Mouse (Mus musculus) erythroblast, embryonic 14.5 days (primary cell): Measurements from ENCODE around the gene Nup210. TPM values are rescaled to one million over a fixed set of nuclear protein-coding genes. Genes with fewer than 3 reads are reported as not detected.

Experiments
- H3K27me3 ChIP-seq: 2 replicates; pipeline ENCODE4 v1.6.1; 2012; ENCODE audit warnings: inconsistent platforms; ENCODE audit not compliant: control insufficient read depth
- H3K36me3 ChIP-seq: 2 replicates; pipeline ENCODE4 v1.6.1; 2012; ENCODE audit warnings: mild to moderate bottlenecking, inconsistent platforms; ENCODE audit not compliant: control insufficient read depth
- H3K4me1 ChIP-seq: 2 replicates; pipeline ENCODE4 v1.6.1; 2012; ENCODE audit warnings: inconsistent platforms; ENCODE audit not compliant: control insufficient read depth
- H3K4me3 ChIP-seq: replicated peaks from 2 replicates; pipeline ENCODE3; 2012; ENCODE audit warnings: moderate library complexity, mild to moderate bottlenecking, inconsistent platforms
- H3K9me3 ChIP-seq: 2 replicates; pipeline ENCODE4 v1.6.1; 2012; ENCODE audit warnings: low read length, inconsistent platforms, mixed read lengths; ENCODE audit not compliant: control insufficient read depth
- GATA1 ChIP-seq: IDR thresholded peaks from 2 replicates; pipeline ENCODE4 v1.6.1; 2012; ENCODE audit warnings: low read length, inconsistent platforms, mixed read lengths
- TAL1 ChIP-seq: IDR thresholded peaks from 3 replicates; pipeline ENCODE4 v1.6.1; 2012; ENCODE audit warnings: low read length, inconsistent platforms, mixed read lengths
- polyA plus RNA-seq: library from polyadenylated mRNA; stranded (reverse); fragments of >175 nt; gene quantifications from 2 replicates; pipeline ENCODE4 v1.2.3, GENCODE M21; 2012

Nup210 gene
- polyA plus RNA-seq, 1 experiment, result 15.1 TPM

DNA sequence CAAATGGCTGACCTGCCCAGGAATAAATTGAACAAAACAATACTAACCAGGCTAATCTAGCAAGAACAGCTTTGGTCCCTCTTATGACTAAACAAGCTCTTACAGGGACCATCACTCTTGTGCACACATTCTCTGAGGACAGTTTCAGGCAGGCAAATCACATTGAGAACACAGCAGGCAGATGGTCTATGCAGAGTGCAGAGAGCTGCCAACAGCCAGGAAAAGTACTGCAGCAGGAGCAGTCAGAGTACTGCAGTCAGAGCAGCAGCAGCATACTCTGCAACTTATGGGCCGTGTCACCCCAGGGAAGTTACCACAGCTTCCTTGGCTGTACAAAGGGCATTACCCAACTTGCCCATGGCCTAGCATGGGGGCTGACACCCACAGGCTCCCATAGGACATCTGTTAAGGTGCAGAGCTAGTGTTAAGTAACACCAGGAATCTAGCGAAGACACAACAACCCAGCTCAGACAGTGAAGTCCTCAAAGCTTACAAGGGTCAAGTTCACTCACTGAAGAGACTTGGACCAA, 21.5 kb downstream of the Nup210 start:
- TF ChIP-seq GATA1, result no peak
- TF ChIP-seq TAL1, result no peak
- no peak overlapping the region for H3K4me3 ChIP-seq
- H3K4me1 ChIP-seq, result peaks cover 11% of the 10 kb centered on the region
- no peaks in the 10 kb centered on the region for H3K27me3 ChIP-seq
- H3K9me3 ChIP-seq, result no peaks in the 10 kb centered on the region; the same call in 1 of the 2 replicates
- H3K36me3 ChIP-seq, result peaks cover 100% of the 10 kb centered on the region

DNA sequence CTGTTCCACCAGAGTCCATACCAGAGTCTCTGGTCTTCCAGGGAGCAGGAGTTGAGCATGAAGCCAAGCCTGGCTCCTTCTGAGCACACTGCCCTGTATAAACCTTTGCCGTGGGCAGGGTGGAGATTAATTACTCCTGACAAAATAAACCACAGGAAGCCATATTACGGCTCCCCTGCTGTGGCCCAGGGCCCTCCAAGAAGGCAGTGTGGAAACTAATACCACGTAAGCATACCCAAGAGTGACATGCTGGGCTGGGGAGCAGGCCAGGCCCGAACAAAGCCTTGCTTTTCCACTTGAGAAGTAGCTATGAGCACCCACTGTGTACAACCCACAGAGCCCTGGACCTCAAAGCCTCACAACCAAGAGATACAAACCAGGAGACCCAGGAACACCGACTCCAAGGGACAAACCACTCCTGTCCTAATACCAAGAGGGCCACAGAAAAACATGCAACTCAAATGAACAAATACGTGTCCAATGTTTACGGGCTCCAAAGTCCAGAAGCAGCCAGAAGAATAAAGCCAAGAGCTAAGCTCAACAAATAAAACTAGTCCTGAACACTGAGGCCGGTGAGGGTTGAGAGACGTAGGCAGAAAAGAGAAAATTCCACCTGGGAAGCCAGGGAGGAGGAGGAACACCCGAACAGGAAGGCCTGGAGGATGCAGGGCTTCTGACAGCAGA, 24.3 kb downstream of the Nup210 start:
- TF ChIP-seq TAL1 (no peak), GATA1 (no peak)
- H3K4me1 ChIP-seq, result no peaks in the 10 kb centered on the region; the same call in 1 of the 2 replicates
- no peaks in the 10 kb centered on the region; the same call in 1 of the 2 replicates for H3K9me3 ChIP-seq
- H3K36me3 ChIP-seq, result peaks cover 100% of the 10 kb centered on the region
- H3K4me3 ChIP-seq, result no peak overlapping the region
- no peaks in the 10 kb centered on the region for H3K27me3 ChIP-seq

DNA sequence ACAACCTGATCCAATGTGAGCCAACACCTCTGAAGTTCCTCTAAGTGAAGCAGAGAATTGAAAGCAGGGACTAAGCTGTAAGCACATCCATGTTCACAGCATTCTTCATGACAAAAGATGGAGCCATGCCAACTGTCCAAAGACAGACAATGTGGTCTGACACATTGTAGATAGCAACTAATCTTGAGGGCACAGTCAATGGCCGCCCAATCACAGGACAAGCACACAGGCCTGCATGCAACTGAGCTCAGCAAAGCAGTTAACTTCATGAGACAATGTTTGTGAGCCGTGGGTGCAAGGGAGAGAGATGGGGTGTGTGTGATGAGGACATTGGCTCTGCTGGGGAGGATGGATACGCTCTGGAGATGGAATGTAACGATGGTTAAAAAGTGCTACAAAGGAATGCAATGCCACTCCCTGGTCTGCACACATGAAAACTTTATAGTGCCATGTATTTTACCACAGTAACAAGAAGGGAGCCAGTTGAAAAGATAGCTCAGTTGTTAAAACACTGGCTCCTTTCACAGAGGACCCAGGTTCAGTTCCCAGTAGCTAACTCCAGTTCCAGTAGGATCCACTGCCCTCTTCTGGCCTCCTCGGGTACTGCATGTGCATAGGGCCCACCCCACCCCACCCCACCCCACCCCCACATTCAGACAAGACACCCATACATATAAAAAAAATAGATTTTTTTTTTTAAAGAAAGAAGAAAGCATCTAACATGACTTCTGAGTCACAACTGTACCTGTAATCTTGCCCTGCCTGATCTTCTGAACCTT, 31.3 kb downstream of the Nup210 start:
- Histone ChIP-seq H3K27me3 (no peaks in the 10 kb centered on the region), H3K4me1 (peaks cover 10% of the 10 kb centered on the region), H3K9me3 (no peaks in the 10 kb centered on the region), H3K36me3 (peaks cover 92% of the 10 kb centered on the region), H3K4me3 (no peak overlapping the region)
- TF ChIP-seq TAL1 (no peak), GATA1 (no peak)

DNA sequence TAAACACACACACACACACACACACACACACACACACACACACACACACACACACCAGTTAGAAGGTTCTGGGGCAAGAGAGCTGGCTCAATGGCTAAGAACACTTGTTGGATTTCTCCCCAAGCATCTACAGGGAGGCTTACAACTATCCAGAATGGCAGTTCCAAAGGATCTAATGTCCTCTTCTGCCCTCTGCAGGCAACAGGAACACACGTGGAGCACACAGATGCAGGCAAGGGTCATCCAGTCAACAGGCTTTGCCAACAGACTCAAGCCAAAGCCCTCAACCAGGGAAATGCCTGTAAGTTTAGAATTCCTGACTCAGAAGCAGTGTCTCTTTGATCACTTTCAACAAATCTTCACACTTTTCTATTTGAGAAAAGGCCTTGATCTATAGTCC, 36.6 kb downstream of the Nup210 start:
- Histone ChIP-seq H3K4me1 (peaks cover 2% of the 10 kb centered on the region; the same call in 1 of the 2 replicates), H3K36me3 (peaks cover 92% of the 10 kb centered on the region), H3K27me3 (no peaks in the 10 kb centered on the region), H3K9me3 (no peaks in the 10 kb centered on the region), H3K4me3 (no peak overlapping the region)
- TF ChIP-seq TAL1 (no peak), GATA1 (no peak)

DNA sequence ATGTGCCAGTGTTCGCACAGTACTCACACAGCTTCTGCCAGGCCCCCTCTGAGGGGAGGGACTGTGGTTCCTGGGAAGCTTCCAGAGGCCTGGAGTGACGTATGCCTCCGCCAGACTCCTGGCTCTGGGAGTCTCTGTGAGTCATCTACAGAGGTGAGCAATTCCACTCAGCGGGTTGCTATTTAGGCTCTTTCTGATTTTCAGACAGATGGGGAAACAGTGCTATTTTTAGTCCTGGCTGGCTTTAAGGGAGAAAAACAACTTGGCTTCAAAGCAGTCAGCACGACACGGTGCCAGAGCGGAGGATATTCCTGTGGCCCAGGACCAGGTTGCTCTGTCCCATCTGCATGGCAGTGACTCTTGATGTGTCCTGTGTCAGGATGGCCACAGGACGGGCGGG, 40.4 kb downstream of the Nup210 start:
- Histone ChIP-seq H3K4me1 (no peaks in the 10 kb centered on the region), H3K36me3 (peaks cover 100% of the 10 kb centered on the region), H3K9me3 (peaks cover 8% of the 10 kb centered on the region; the same call in 1 of the 2 replicates), H3K4me3 (no peak overlapping the region), H3K27me3 (no peaks in the 10 kb centered on the region)
- TF ChIP-seq GATA1 (no peak), TAL1 (no peak)

DNA sequence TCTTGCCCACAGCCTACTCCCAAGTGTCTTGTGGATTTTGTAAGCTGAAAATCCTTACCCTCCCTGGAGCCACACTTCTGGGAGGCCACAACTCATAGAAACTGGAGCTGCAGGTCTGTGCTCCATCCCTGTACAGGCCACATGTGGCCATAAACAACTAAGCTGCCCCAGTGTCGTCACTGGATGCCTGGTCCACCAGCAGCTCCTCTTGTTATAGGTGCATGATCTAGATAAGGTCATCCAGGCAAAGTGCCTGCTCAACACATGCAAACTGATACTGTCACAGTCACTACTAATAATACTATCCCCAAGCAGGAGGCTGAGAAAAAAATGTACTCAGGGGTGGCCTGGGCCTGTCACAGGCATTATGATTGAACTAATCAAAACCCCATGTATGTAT, 48.1 kb downstream of the Nup210 start:
- H3K4me1 ChIP-seq, result no peaks in the 10 kb centered on the region
- H3K4me3 ChIP-seq, result no peak overlapping the region
- TF ChIP-seq GATA1 (no peak), TAL1 (no peak)
- peaks cover 8% of the 10 kb centered on the region; the same call in 1 of the 2 replicates for H3K9me3 ChIP-seq
- peaks cover 100% of the 10 kb centered on the region for H3K36me3 ChIP-seq
- no peaks in the 10 kb centered on the region for H3K27me3 ChIP-seq

DNA sequence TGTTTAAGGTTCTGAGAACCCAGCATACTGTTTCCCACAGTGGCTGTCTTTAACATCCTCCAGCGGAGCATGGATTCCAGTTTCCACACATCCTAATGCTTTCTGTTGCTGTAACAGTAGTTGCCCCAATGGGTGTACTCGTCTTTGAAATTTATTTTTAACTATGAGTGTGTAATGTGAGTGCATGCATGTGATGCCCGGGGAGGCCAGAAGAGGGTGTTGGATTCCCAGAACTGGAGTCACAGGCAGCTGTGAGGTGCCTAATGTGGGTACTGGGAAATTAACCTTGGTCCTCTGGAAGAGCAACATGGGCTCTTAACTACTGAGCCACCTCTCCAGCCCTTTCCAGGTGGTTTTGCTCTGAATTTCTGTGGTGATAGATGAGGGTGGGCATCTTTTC, 49.6 kb downstream of the Nup210 start:
- peaks cover 100% of the 10 kb centered on the region for H3K36me3 ChIP-seq
- no peak for TF ChIP-seq TAL1
- no peak for TF ChIP-seq GATA1
- no peak overlapping the region for H3K4me3 ChIP-seq
- no peaks in the 10 kb centered on the region for H3K4me1 ChIP-seq
- no peaks in the 10 kb centered on the region for H3K9me3 ChIP-seq
- H3K27me3 ChIP-seq, result no peaks in the 10 kb centered on the region

DNA sequence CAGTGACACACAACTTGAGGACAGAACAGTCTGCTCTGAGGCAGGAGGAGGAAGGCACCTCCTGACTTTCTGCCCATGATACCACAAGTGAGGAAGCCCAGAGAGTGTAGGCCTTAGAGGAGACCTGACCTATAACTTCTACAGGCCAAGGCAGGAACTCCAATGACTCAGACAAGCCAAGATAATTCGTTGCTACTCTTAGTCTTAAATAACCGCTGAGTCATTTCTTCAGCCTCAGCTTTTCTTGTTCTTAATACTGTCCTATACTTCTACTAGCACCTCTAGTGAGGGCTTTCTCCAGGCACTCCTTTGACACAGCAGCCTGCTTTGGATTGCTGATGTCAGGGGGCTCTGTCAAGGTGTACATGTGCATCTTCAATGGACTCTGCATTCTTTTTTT, 55.3 kb downstream of the Nup210 start:
- H3K9me3 ChIP-seq, result no peaks in the 10 kb centered on the region
- no peak overlapping the region for H3K4me3 ChIP-seq
- TF ChIP-seq GATA1 (no peak), TAL1 (no peak)
- H3K36me3 ChIP-seq, result peaks cover 99% of the 10 kb centered on the region
- H3K27me3 ChIP-seq, result no peaks in the 10 kb centered on the region
- no peaks in the 10 kb centered on the region for H3K4me1 ChIP-seq

DNA sequence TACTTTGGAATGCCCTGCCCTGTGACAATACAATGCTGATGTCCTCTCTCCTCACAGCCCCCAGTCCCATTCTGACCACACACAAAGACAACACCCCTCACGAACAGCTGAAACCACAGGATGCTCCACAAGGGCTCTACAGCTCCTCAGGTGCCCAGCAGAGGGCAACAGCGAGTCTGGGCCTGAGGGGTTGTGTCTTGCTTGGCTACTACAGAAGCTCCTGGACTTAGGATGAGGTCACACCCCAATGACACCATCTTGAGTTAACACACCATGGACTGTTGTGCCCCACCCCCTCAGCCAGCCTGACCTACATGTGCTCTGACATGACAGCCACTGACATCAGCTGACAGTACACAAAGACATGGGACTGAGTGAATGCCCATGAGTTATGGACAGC, 56.9 kb downstream of the Nup210 start:
- TF ChIP-seq GATA1 (no peak), TAL1 (no peak)
- Histone ChIP-seq H3K27me3 (no peaks in the 10 kb centered on the region), H3K4me3 (no peak overlapping the region), H3K36me3 (peaks cover 99% of the 10 kb centered on the region), H3K9me3 (no peaks in the 10 kb centered on the region), H3K4me1 (no peaks in the 10 kb centered on the region)
